Mouse (Mus musculus) forebrain, embryonic 11.5 days (tissue): ENCODE measurements around the gene Tnpo1. TPM values are rescaled to one million over a fixed set of nuclear protein-coding genes. Genes with fewer than 3 reads are reported as not detected.

Source experiments
- ATAC-seq: fragments of 200-750 bp; cut with Nextera tagmentation; replicated peaks from 2 replicates; pipeline ENCODE4 v1.8.0; 2017; ENCODE audit warnings: moderate TSS enrichment; ENCODE audit not compliant: low FRiP score
- DNase-seq: peaks from one replicate; pipeline ENCODE4 v3.0.0-alpha.2; 2017; ENCODE audit warnings: low spot score
- H3K27ac ChIP-seq: fragments of 300-500 bp; sonication (generic); 2 replicates; pipeline ENCODE4 v1.5.1; 2014; ENCODE audit warnings: low read depth, low read length
- H3K27me3 ChIP-seq: fragments of 300-500 bp; sonication (generic); 2 replicates; pipeline ENCODE4 v1.6.1; 2014; ENCODE audit warnings: mild to moderate bottlenecking, low read length, mixed read lengths; ENCODE audit not compliant: control insufficient read depth, insufficient read depth
- H3K36me3 ChIP-seq: fragments of 300-500 bp; sonication (generic); 2 replicates; pipeline ENCODE4 v1.6.1; 2014; ENCODE audit warnings: mild to moderate bottlenecking, low read length, moderate library complexity, mixed read lengths; ENCODE audit not compliant: control insufficient read depth, insufficient read depth
- H3K4me1 ChIP-seq: fragments of 300-500 bp; sonication (generic); replicated peaks from 2 replicates; pipeline ENCODE4 v1.6.1; 2014; ENCODE audit warnings: low read length, mixed read lengths; ENCODE audit not compliant: control insufficient read depth, insufficient read depth
- H3K4me2 ChIP-seq: fragments of 300-500 bp; sonication (generic); 2 replicates; pipeline ENCODE4 v1.6.1; 2014; ENCODE audit warnings: low read depth, mild to moderate bottlenecking, low read length, moderate library complexity, mixed read lengths; ENCODE audit not compliant: severe bottlenecking
- H3K4me3 ChIP-seq: fragments of 300-500 bp; sonication (generic); 2 replicates; pipeline ENCODE4 v1.5.1; 2014; ENCODE audit warnings: low read depth, low read length
- H3K9ac ChIP-seq: fragments of 300-500 bp; sonication (generic); 2 replicates; pipeline ENCODE4 v1.6.1; 2014; ENCODE audit warnings: low read length
- H3K9me3 ChIP-seq: fragments of 300-500 bp; sonication (generic); 2 replicates; pipeline ENCODE4 v1.6.1; 2016; ENCODE audit warnings: low read length, mixed read lengths; ENCODE audit not compliant: control insufficient read depth
- WGBS: fragments of 180-500 bp; shearing (Covaris S2); extraction: QIAGEN DNeasy Blood & Tissue Kit; methylation state at CpG from one replicate; pipeline ENCODE4 v1.1.7; 2014; 5-methylcytosine and 5-hydroxymethylcytosine counted together
- polyA plus RNA-seq: library from polyadenylated mRNA; unstranded; fragments of >200 nt; fragmentation: Nextera tagmentation; extraction: Ambion mirVana; gene quantifications from 2 replicates; pipeline ENCODE4 v1.2.1, GENCODE M21; 2014

The Tnpo1 gene
- polyA plus RNA-seq, 1 experiment from 2014 or later, result 60.2 TPM

DNA sequence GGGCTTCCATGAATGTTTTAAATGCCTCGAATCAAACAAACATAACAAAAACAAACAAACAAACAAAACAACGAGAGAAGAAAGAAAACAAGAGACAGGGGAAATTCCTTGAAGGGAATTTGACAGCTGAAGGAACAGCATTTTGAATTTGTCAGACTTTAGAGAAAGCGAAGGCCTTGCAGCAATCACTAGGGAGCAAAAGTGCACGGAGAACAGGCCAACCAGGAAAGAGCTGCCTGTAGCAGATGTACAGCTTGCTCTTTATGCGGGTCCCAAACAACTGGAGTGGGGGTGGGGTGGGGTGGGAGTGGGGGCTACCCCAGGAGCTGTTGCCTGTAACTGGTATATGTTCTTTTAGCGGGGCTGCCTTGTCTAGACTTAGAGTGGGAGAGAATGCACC lies 16.2 kb upstream of the Tnpo1 start:
- no peak for ATAC-seq
- Histone ChIP-seq H3K4me3 (no peak overlapping the region), H3K4me2 (no peak overlapping the region), H3K27ac (no peak overlapping the region), H3K9ac (no peak overlapping the region), H3K9me3 (no peaks in the 10 kb centered on the region), H3K27me3 (no peaks in the 10 kb centered on the region), H3K36me3 (no peaks in the 10 kb centered on the region), H3K4me1 (no peaks in the 10 kb centered on the region)
- 75% methylated on average over 6 of the region's 6 CpGs for WGBS
- DNase-seq, result no peak

GRCm38 (mm10) chr13:98941829-98942343 lies 15.7 kb upstream of the Tnpo1 start:
- H3K4me2 ChIP-seq, result no peak overlapping the region
- no peaks in the 10 kb centered on the region for H3K27me3 ChIP-seq
- no peak overlapping the region for H3K27ac ChIP-seq
- H3K9me3 ChIP-seq, result no peaks in the 10 kb centered on the region
- 82% methylated on average over 7 of the region's 7 CpGs for WGBS
- ATAC-seq, result no peak
- no peak overlapping the region for H3K9ac ChIP-seq
- DNase-seq, result no peak
- no peaks in the 10 kb centered on the region for H3K4me1 ChIP-seq
- H3K36me3 ChIP-seq, result no peaks in the 10 kb centered on the region
- no peak overlapping the region for H3K4me3 ChIP-seq

DNA sequence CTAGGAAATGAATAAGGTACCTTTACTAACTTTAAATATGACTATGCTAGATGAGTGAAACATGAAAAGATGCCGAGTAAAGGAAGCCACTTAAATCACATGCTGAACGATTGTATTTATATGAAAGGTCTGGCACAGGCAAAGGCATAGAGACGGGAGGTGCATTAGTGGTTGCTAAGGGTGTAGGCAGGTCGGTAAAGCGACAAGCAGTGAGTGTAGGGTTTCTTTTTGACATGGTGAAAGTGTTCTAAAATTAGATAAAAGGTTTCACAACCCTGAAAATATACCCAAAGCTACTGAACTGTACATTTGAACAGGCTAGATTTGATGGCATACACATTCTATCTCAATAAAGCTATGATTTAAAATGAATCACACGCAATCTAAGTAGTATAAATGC lies 10.9 kb upstream of the Tnpo1 start:
- Histone ChIP-seq H3K27ac (no peak overlapping the region), H3K4me1 (no peaks in the 10 kb centered on the region), H3K4me3 (no peak overlapping the region), H3K36me3 (no peaks in the 10 kb centered on the region), H3K27me3 (no peaks in the 10 kb centered on the region), H3K9ac (no peak overlapping the region), H3K9me3 (no peaks in the 10 kb centered on the region), H3K4me2 (no peak overlapping the region)
- 88% methylated on average over 6 of the region's 6 CpGs for WGBS
- no peak for ATAC-seq
- no peak for DNase-seq

- Histone ChIP-seq H3K27me3 (no peaks in the 10 kb centered on the region), H3K36me3 (no peaks in the 10 kb centered on the region), H3K4me1 (peaks cover 3% of the 10 kb centered on the region; the same call in 1 of the 2 replicates), H3K4me2 (no peak overlapping the region), H3K9me3 (no peaks in the 10 kb centered on the region), H3K4me3 (no peak overlapping the region), H3K9ac (no peak overlapping the region), H3K27ac (no peak overlapping the region)
- DNase-seq (no peak), ATAC-seq (no peak)
- WGBS, result 100% methylated on average over 2 of the region's 2 CpGs
Observed at GRCm38 (mm10) chr13:98928908-98929307, 2.7 kb upstream of the Tnpo1 start.

GRCm38 (mm10) chr13:98926958-98927242 lies 716 bp upstream of the Tnpo1 start:
- ATAC-seq, result no peak
- Histone ChIP-seq H3K4me2 (peak overlapping the region; percentile 68), H3K9me3 (no peaks in the 10 kb centered on the region), H3K9ac (peak overlapping the region; percentile 100), H3K4me3 (peak overlapping the region; percentile 99), H3K4me1 (peaks cover 3% of the 10 kb centered on the region; the same call in 1 of the 2 replicates), H3K27me3 (no peaks in the 10 kb centered on the region), H3K27ac (peak overlapping the region; percentile 96), H3K36me3 (peaks cover 6% of the 10 kb centered on the region; the same call in 1 of the 2 replicates)
- WGBS, result 77% methylated on average over 3 of the region's 3 CpGs
- DNase-seq, result no peak

- DNase-seq (peak; percentile 74), ATAC-seq (peak; percentile 1)
- Histone ChIP-seq H3K9ac (peak overlapping the region; percentile 100), H3K27me3 (no peaks in the 10 kb centered on the region), H3K4me2 (peak overlapping the region; percentile 68), H3K9me3 (no peaks in the 10 kb centered on the region), H3K27ac (peak overlapping the region; percentile 96), H3K36me3 (peaks cover 14% of the 10 kb centered on the region), H3K4me1 (peaks cover 3% of the 10 kb centered on the region; the same call in 1 of the 2 replicates), H3K4me3 (peak overlapping the region; percentile 99)
- WGBS, result under 1% methylated on average over 53 of the region's 66 CpGs
Observed at GRCm38 (mm10) chr13:98925486-98926212, 535 bp downstream of the Tnpo1 start.

GRCm38 (mm10) chr13:98924897-98925485 lies 1.2 kb downstream of the Tnpo1 start:
- ATAC-seq (no peak), DNase-seq (no peak)
- H3K9ac ChIP-seq, result peak overlapping the region; percentile 100
- peaks cover 14% of the 10 kb centered on the region for H3K36me3 ChIP-seq
- peak overlapping the region; percentile 99 for H3K4me3 ChIP-seq
- WGBS, result 22% methylated on average over 11 of the region's 11 CpGs
- H3K4me1 ChIP-seq, result peaks cover 3% of the 10 kb centered on the region; the same call in 1 of the 2 replicates
- no peak overlapping the region for H3K27ac ChIP-seq
- no peaks in the 10 kb centered on the region for H3K27me3 ChIP-seq
- H3K4me2 ChIP-seq, result peak overlapping the region; percentile 68
- H3K9me3 ChIP-seq, result no peaks in the 10 kb centered on the region

GRCm38 (mm10) chr13:98922806-98923205 lies 3.4 kb downstream of the Tnpo1 start:
- Histone ChIP-seq H3K9me3 (no peaks in the 10 kb centered on the region), H3K4me2 (no peak overlapping the region), H3K36me3 (peaks cover 14% of the 10 kb centered on the region), H3K9ac (no peak overlapping the region), H3K4me3 (no peak overlapping the region), H3K27me3 (no peaks in the 10 kb centered on the region), H3K4me1 (peaks cover 3% of the 10 kb centered on the region; the same call in 1 of the 2 replicates), H3K27ac (no peak overlapping the region)
- 91% methylated on average over 3 of the region's 3 CpGs for WGBS
- ATAC-seq (no peak), DNase-seq (no peak)
